Mouse (Mus musculus): Measurements from ENCODE around the gene Tmem120b. TPM values are rescaled to one million over a fixed set of nuclear protein-coding genes. Genes with fewer than 3 reads are reported as not detected.

The Tmem120b gene
- polyA plus RNA-seq, 1 experiment: 38.8 TPM

GRCm38 (mm10) chr5:123104769-123105168, 36.6 kb downstream of the Tmem120b start:
- no peak for TF ChIP-seq POLR2A (IDR thresholded peaks at IDR 0.05; ENCODE audit: borderline replicate concordance, control insufficient read depth, low read depth, low read length)
- no peak for TF ChIP-seq CTCF (IDR thresholded peaks at IDR 0.05; ENCODE audit: control insufficient read depth, insufficient read depth, low read length)
- Histone ChIP-seq H3K4me3 (replicated peaks; ENCODE audit: control insufficient read depth, low read depth, low read length) (no peak overlapping the region), H3K27ac (ENCODE audit: control insufficient read depth, insufficient read depth, low read depth, low read length, poor library complexity) (no peak overlapping the region), H3K4me1 (ENCODE audit: control insufficient read depth, insufficient read depth, low read length) (no peaks in the 10 kb centered on the region)
- 88% methylated on average over 6 of the region's 6 CpGs for WGBS

DNA sequence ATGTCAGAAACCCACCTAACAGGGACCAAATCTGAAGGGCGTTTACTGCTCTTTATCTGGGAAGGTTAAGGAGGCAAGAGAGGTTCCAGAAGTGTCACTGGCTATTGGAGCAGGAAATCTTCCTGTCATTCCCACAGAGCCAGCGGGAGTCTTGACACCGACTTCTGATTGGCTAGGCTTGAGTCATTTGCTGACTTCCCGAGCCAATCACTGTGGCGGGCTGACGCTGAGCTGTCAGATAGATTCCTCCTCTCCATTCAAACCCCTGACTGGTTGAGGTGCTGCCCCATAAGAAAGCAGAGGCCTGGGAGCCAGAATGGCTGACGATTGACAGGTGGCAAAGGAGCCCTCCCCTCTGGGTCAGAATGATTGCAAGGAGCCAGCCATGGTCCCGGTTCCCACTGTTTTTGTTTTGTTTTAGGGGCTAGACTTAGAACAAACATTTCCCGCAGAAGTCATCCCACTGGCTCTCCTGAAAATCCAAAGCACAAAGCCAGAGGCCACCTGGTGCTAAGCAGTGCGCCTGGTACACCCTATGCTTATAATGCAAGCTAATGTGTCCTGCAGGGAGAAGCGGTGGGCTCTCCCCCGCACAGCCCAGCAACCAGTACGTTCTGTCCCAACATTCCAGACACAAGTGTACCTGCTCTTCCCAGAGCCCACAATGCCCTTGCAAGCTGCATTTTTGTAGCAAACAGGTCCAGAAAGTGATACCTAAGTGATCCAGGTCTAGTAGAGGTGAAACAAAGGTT, 41.4 kb downstream of the Tmem120b start:
- no peak overlapping the region for H3K4me3 ChIP-seq (replicated peaks; ENCODE audit: control insufficient read depth, low read depth, low read length)
- WGBS: 88% methylated on average over 13 of the region's 13 CpGs
- no peaks in the 10 kb centered on the region for H3K4me1 ChIP-seq (ENCODE audit: control insufficient read depth, insufficient read depth, low read length)
- H3K27ac ChIP-seq (ENCODE audit: control insufficient read depth, insufficient read depth, low read depth, low read length, poor library complexity): no peak overlapping the region
- TF ChIP-seq CTCF (IDR thresholded peaks at IDR 0.05; ENCODE audit: control insufficient read depth, insufficient read depth, low read length): no peak
- TF ChIP-seq POLR2A (IDR thresholded peaks at IDR 0.05; ENCODE audit: borderline replicate concordance, control insufficient read depth, low read depth, low read length): no peak

DNA sequence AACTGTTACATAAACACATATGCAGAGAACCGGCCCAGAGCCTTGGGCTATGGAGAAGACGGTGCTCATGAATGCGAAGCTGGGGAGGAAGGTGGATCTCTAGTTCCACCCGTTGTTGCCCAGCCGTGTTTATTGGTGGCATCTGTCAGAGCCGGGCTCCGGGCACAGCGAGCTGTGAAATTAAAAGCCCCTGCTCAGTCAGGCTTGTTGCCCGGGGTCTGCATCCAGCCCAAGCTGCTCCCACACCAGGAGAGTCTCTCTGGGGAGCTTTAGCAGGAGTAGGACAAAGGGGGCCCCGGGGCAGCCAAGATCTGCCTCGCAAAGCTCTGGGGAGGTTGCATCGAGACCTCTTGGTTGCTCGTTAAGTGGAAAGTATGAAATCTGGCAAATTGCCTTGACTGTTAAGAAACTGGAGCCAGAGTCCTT, 42.1 kb downstream of the Tmem120b start:
- WGBS: 85% methylated on average over 13 of the region's 13 CpGs

GRCm38 (mm10) chr5:123114109-123114508, 45.9 kb downstream of the Tmem120b start:
- Histone ChIP-seq H3K4me1 (ENCODE audit: control insufficient read depth, insufficient read depth, low read length) (no peaks in the 10 kb centered on the region), H3K27ac (ENCODE audit: control insufficient read depth, insufficient read depth, low read depth, low read length, poor library complexity) (no peak overlapping the region), H3K4me3 (replicated peaks; ENCODE audit: control insufficient read depth, low read depth, low read length) (no peak overlapping the region)
- no peak for TF ChIP-seq POLR2A (IDR thresholded peaks at IDR 0.05; ENCODE audit: borderline replicate concordance, control insufficient read depth, low read depth, low read length)
- TF ChIP-seq CTCF (IDR thresholded peaks at IDR 0.05; ENCODE audit: control insufficient read depth, insufficient read depth, low read length): no peak
- WGBS: 79% methylated on average over 11 of the region's 11 CpGs

More for the DNA sequence above, 42.1 kb downstream of the Tmem120b start:
- Histone ChIP-seq H3K27ac (ENCODE audit: control insufficient read depth, insufficient read depth, low read depth, low read length, poor library complexity) (no peak overlapping the region), H3K4me3 (replicated peaks; ENCODE audit: control insufficient read depth, low read depth, low read length) (no peak overlapping the region), H3K4me1 (ENCODE audit: control insufficient read depth, insufficient read depth, low read length) (no peaks in the 10 kb centered on the region)
- TF ChIP-seq CTCF (IDR thresholded peaks at IDR 0.05; ENCODE audit: control insufficient read depth, insufficient read depth, low read length) (no peak), POLR2A (IDR thresholded peaks at IDR 0.05; ENCODE audit: borderline replicate concordance, control insufficient read depth, low read depth, low read length) (no peak)

DNA sequence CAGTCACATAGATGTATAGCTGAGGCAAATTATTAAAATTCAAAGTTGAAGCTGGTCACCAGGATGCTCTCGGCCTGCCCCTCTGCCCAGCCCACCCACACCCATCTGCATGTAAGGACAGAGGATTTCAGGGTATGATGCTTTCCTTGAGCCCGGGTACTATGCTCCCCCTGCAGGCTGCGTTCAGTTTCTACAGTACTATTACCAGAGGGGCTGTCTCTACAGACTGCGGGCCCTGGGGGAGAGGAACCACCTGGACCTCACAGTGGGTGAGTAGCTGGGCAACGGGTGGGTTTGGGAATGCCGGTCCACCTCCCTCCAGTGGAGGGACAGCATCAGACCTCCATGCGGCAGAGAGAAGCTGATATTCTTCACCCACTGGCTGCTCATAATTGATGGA, 46.7 kb downstream of the Tmem120b start:
- H3K4me3 ChIP-seq (replicated peaks; ENCODE audit: control insufficient read depth, low read depth, low read length): no peak overlapping the region
- H3K27ac ChIP-seq (ENCODE audit: control insufficient read depth, insufficient read depth, low read depth, low read length, poor library complexity): no peak overlapping the region
- 71% methylated on average over 7 of the region's 7 CpGs for WGBS
- no peaks in the 10 kb centered on the region for H3K4me1 ChIP-seq (ENCODE audit: control insufficient read depth, insufficient read depth, low read length)
- TF ChIP-seq CTCF (IDR thresholded peaks at IDR 0.05; ENCODE audit: control insufficient read depth, insufficient read depth, low read length) (peak; percentile 39; the same call in 1 of the 2 replicates), POLR2A (IDR thresholded peaks at IDR 0.05; ENCODE audit: borderline replicate concordance, control insufficient read depth, low read depth, low read length) (no peak)

- no peak overlapping the region for H3K27ac ChIP-seq (ENCODE audit: control insufficient read depth, insufficient read depth, low read depth, low read length, poor library complexity)
- no peaks in the 10 kb centered on the region for H3K4me1 ChIP-seq (ENCODE audit: control insufficient read depth, insufficient read depth, low read length)
- TF ChIP-seq POLR2A (IDR thresholded peaks at IDR 0.05; ENCODE audit: borderline replicate concordance, control insufficient read depth, low read depth, low read length) (no peak), CTCF (IDR thresholded peaks at IDR 0.05; ENCODE audit: control insufficient read depth, insufficient read depth, low read length) (no peak)
- H3K4me3 ChIP-seq (replicated peaks; ENCODE audit: control insufficient read depth, low read depth, low read length): no peak overlapping the region
- 89% methylated on average over 8 of the region's 8 CpGs for WGBS
Observed at GRCm38 (mm10) chr5:123116080-123116479, 47.9 kb downstream of the Tmem120b start.

DNA sequence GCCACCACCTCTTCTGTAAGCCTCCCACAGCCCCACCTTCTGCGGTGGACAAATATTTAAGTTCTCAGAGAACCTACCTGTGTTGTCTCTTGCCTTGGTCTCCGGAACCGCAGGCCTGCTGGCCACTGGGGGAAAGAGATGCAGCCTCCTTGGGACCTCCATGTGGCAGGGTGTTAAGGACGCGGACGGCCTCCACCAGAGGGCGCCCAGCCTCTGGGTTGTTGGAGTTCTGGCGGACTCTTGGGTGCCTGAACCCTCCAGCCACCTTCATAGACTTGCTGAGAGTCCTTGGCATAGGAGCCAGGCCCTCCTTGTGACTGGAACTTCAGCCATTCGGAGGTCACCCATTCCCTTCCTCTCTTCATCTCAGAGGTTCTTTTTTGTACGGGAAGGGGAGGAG, 49.0 kb downstream of the Tmem120b start:
- Histone ChIP-seq H3K4me3 (replicated peaks; ENCODE audit: control insufficient read depth, low read depth, low read length) (no peak overlapping the region), H3K27ac (ENCODE audit: control insufficient read depth, insufficient read depth, low read depth, low read length, poor library complexity) (no peak overlapping the region), H3K4me1 (ENCODE audit: control insufficient read depth, insufficient read depth, low read length) (no peaks in the 10 kb centered on the region)
- WGBS: 10% methylated on average over 10 of the region's 10 CpGs
- TF ChIP-seq CTCF (IDR thresholded peaks at IDR 0.05; ENCODE audit: control insufficient read depth, insufficient read depth, low read length) (peak; percentile 90), POLR2A (IDR thresholded peaks at IDR 0.05; ENCODE audit: borderline replicate concordance, control insufficient read depth, low read depth, low read length) (no peak)

DNA sequence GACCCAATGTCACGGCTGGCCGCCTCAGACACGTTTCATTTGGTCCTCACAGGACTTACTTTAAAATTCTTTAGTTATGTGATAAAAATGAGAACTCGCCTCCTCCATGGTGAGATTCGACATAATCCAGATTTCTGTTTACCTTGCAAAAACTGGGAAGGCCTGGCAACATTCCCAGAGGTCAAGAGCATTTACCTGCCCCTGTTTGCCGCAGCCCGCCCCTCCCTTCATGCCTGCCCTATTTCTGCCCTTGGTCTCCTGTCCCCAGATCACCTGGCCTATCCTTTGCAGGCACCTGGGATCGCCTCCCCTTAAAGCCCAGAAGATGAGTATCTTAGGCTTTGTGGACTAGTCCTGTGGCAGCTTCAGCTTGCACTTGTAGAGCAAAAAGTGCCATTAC, 49.6 kb downstream of the Tmem120b start:
- no peak for TF ChIP-seq CTCF (IDR thresholded peaks at IDR 0.05; ENCODE audit: control insufficient read depth, insufficient read depth, low read length)
- no peak for TF ChIP-seq POLR2A (IDR thresholded peaks at IDR 0.05; ENCODE audit: borderline replicate concordance, control insufficient read depth, low read depth, low read length)
- Histone ChIP-seq H3K4me3 (replicated peaks; ENCODE audit: control insufficient read depth, low read depth, low read length) (no peak overlapping the region), H3K27ac (ENCODE audit: control insufficient read depth, insufficient read depth, low read depth, low read length, poor library complexity) (no peak overlapping the region), H3K4me1 (ENCODE audit: control insufficient read depth, insufficient read depth, low read length) (no peaks in the 10 kb centered on the region)
- WGBS: 89% methylated on average over 8 of the region's 8 CpGs
